Mouse (Mus musculus) neural tube, embryonic 11.5 days (tissue): ENCODE measurements at regions not wholly inside any gene's neighbourhood (a gene's known extent, or its start where the extent isn't known, plus 50 kb on each side); places are given as distances from the start of the nearest gene placed in this dataset.

Source experiments
- ATAC-seq: fragments of 200-750 bp; cut with Nextera tagmentation; 2 replicates; pipeline ENCODE4 v1.8.0; 2017; ENCODE audit warnings: moderate number of reproducible peaks, mild to moderate bottlenecking, moderate TSS enrichment, moderate library complexity; ENCODE audit not compliant: insufficient read depth, low FRiP score, low TSS enrichment
- DNase-seq: peaks from one replicate; pipeline ENCODE4 v3.0.0-alpha.2; 2015; ENCODE audit warnings: low spot score
- H3K27ac ChIP-seq: fragments of 300-500 bp; sonication (generic); 2 replicates; pipeline ENCODE4 v1.5.1; 2014; ENCODE audit warnings: low read depth, mild to moderate bottlenecking, low read length
- H3K27me3 ChIP-seq: fragments of 300-500 bp; sonication (generic); 2 replicates; pipeline ENCODE4 v1.6.1; 2014; ENCODE audit warnings: mild to moderate bottlenecking, low read length, mixed read lengths; ENCODE audit not compliant: control insufficient read depth, insufficient read depth
- H3K36me3 ChIP-seq: fragments of 300-500 bp; sonication (generic); 2 replicates; pipeline ENCODE4 v1.6.1; 2014; ENCODE audit warnings: mild to moderate bottlenecking, low read length, moderate library complexity, mixed read lengths; ENCODE audit not compliant: control insufficient read depth, insufficient read depth
- H3K4me1 ChIP-seq: fragments of 300-500 bp; sonication (generic); 2 replicates; pipeline ENCODE4 v1.6.1; 2014; ENCODE audit warnings: low read length, mixed read lengths; ENCODE audit not compliant: control insufficient read depth, insufficient read depth
- H3K4me2 ChIP-seq: fragments of 300-500 bp; sonication (generic); 2 replicates; pipeline ENCODE4 v1.6.1; 2014; ENCODE audit warnings: low read depth, mild to moderate bottlenecking, moderate library complexity
- H3K4me3 ChIP-seq: fragments of 300-500 bp; sonication (generic); 2 replicates; pipeline ENCODE4 v1.5.1; 2014; ENCODE audit warnings: low read depth, low read length
- H3K9ac ChIP-seq: fragments of 300-500 bp; sonication (generic); 2 replicates; pipeline ENCODE4 v1.6.1; 2014; ENCODE audit warnings: mild to moderate bottlenecking, low read length
- H3K9me3 ChIP-seq: fragments of 300-500 bp; sonication (generic); 2 replicates; pipeline ENCODE4 v1.6.1; 2016; ENCODE audit warnings: low read length; ENCODE audit not compliant: control insufficient read depth
- WGBS: fragments of 180-500 bp; shearing (Covaris S2); extraction: QIAGEN DNeasy Blood & Tissue Kit; methylation state at CpG from one replicate; pipeline ENCODE4 v1.1.7; 2014; 5-methylcytosine and 5-hydroxymethylcytosine counted together

DNA sequence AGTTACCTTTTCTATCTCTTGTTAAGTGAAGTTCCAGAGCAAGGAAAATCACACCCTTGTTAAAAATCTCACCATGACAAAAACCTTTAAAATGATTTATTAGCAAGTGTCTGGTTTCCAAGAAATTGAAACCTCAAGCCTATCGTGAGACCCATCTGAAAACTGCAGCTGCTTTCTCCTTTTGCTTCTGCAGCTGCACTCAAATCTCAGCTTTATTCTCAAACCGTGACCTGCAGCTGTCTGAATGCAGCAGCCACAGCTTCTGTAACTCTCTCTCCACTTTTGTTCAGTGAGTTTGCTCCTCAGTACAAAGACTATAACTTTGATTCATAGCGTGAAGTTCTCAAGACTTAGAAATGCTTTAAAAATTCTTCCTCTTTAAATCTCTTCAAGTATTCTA is 713.3 kb upstream of the Pom121l12 start:
- Histone ChIP-seq H3K27ac (no peak overlapping the region), H3K4me1 (no peaks in the 10 kb centered on the region), H3K27me3 (no peaks in the 10 kb centered on the region), H3K4me3 (no peak overlapping the region), H3K4me2 (no peak overlapping the region), H3K9me3 (no peaks in the 10 kb centered on the region), H3K9ac (no peak overlapping the region), H3K36me3 (no peaks in the 10 kb centered on the region)
- DNase-seq = peak; percentile 18
- ATAC-seq = peak; percentile 81
- WGBS = 41% methylated on average over 3 of the region's 3 CpGs

DNA sequence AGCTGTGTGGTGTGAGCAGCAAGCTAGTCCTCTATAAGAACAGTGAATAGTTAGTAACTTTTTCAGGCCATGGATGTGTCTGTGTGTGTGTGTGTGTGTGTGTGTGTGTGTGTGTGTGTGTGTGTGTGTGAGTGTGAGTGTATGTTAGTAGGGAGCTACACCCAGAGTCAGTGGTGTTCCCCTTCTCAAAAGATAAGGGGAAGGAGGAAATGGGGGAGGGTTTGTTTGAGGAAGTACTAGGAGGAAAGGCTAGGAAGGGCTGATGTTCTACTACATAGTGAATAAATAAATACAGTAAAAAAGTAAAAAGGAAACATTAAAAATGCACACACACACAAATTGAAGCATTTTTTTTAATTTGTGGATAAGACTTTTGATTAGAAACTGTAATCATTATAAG is 705.8 kb upstream of the Pom121l12 start:
- DNase-seq (no peak), ATAC-seq (no peak)
- H3K4me3 ChIP-seq = no peak overlapping the region
- no peak overlapping the region for H3K27ac ChIP-seq
- H3K36me3 ChIP-seq = no peaks in the 10 kb centered on the region
- no peak overlapping the region for H3K4me2 ChIP-seq
- no peaks in the 10 kb centered on the region for H3K9me3 ChIP-seq
- no peaks in the 10 kb centered on the region for H3K27me3 ChIP-seq
- H3K4me1 ChIP-seq = no peaks in the 10 kb centered on the region
- H3K9ac ChIP-seq = no peak overlapping the region
